Mouse (Mus musculus) kidney, embryonic 14.5 days (tissue): ENCODE measurements at regions not wholly inside any gene's neighbourhood (a gene's known extent, or its start where the extent isn't known, plus 50 kb on each side); places are given as distances from the start of the nearest gene placed in this dataset.

Experiments
- ATAC-seq: fragments of 200-750 bp; cut with Nextera tagmentation; 2 replicates; pipeline ENCODE4 v1.8.0; 2017; ENCODE audit warnings: moderate number of reproducible peaks, mild to moderate bottlenecking, moderate TSS enrichment, moderate library complexity; ENCODE audit not compliant: low FRiP score, low TSS enrichment
- H3K27ac ChIP-seq: fragments of 300-500 bp; sonication (generic); 2 replicates; pipeline ENCODE4 v1.5.1; 2014; ENCODE audit warnings: low read depth, mild to moderate bottlenecking, low read length, moderate library complexity, mixed read lengths
- H3K27me3 ChIP-seq: fragments of 300-500 bp; sonication (generic); 2 replicates; pipeline ENCODE4 v1.6.1; 2014; ENCODE audit warnings: mild to moderate bottlenecking, low read length; ENCODE audit not compliant: control insufficient read depth, insufficient read depth
- H3K36me3 ChIP-seq: fragments of 300-500 bp; sonication (generic); 2 replicates; pipeline ENCODE4 v1.6.1; 2014; ENCODE audit warnings: low read length, mixed read lengths; ENCODE audit not compliant: control insufficient read depth, insufficient read depth
- H3K4me1 ChIP-seq: fragments of 300-500 bp; sonication (generic); 2 replicates; pipeline ENCODE4 v1.6.1; 2014; ENCODE audit warnings: low read length, mixed read lengths; ENCODE audit not compliant: control insufficient read depth, insufficient read depth
- H3K4me2 ChIP-seq: fragments of 300-500 bp; sonication (generic); replicated peaks from 2 replicates; pipeline ENCODE4 v1.6.1; 2014; ENCODE audit warnings: low read depth, mild to moderate bottlenecking, low read length
- H3K4me3 ChIP-seq: fragments of 300-500 bp; sonication (generic); 2 replicates; pipeline ENCODE4 v1.5.1; 2014; ENCODE audit warnings: mild to moderate bottlenecking, low read length
- H3K9ac ChIP-seq: fragments of 300-500 bp; sonication (generic); 2 replicates; pipeline ENCODE4 v1.6.1; 2014; ENCODE audit warnings: low read depth, mild to moderate bottlenecking, low read length, moderate library complexity
- H3K9me3 ChIP-seq: fragments of 300-500 bp; sonication (generic); 2 replicates; pipeline ENCODE4 v1.6.1; 2016; ENCODE audit warnings: low read length; ENCODE audit not compliant: control insufficient read depth
- WGBS: fragments of 180-500 bp; shearing (Covaris S2); extraction: QIAGEN DNeasy Blood & Tissue Kit; methylation state at CpG from one replicate; pipeline ENCODE4 v1.1.7; 2014; 5-methylcytosine and 5-hydroxymethylcytosine counted together

DNA sequence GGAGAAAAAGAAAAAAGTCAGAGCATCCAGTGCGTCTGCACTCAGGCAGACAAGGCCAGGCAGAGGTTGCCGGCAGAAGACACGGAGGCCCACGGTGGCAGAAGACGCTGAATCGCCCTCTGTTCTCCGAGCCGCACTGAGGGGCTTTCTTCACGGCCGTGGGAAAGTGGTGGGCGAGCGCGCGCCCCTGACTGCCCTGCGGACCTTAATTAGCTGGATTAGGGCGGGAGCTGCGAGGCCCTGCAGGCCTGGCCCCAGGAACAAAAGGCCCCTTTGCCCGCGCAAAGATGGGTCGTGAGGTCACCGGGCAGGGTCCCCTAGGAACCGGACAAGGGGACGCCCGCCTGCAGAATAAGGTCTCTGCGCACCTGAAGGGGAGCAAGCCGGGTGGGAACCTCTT lies 120.6 kb downstream of the Zfp36l2 start:
- 64% methylated on average over 26 of the region's 26 CpGs for WGBS
- Histone ChIP-seq H3K27me3 (no peaks in the 10 kb centered on the region), H3K36me3 (no peaks in the 10 kb centered on the region), H3K4me1 (peaks cover 3% of the 10 kb centered on the region; the same call in 1 of the 2 replicates), H3K9me3 (no peaks in the 10 kb centered on the region), H3K27ac (no peak overlapping the region), H3K4me3 (no peak overlapping the region), H3K4me2 (no peak overlapping the region), H3K9ac (no peak overlapping the region)
- no peak for ATAC-seq

DNA sequence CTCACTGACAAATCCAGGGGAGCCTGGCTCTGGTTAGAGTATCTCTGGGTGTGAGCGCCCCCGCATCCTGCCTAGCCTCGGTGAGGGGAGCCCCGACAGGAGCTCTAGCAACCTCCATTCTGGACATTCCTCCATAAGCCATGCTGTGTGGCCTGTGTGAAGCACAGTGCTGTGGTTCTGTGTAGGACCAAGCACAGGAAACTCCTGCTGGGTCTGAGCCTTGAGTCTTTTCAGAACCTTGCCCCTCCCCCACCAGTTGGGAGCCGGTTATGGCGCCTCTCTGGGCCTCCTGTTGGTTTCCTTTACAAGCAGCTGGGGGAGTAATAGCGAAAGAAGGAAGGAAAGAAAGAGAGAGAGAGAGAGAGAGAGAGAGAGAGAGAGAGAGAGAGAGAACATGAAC lies 124.0 kb downstream of the Zfp36l2 start:
- WGBS, result 54% methylated on average over 7 of the region's 7 CpGs
- H3K9ac ChIP-seq, result no peak overlapping the region
- H3K4me3 ChIP-seq, result no peak overlapping the region
- no peak overlapping the region for H3K27ac ChIP-seq
- H3K27me3 ChIP-seq, result no peaks in the 10 kb centered on the region
- no peaks in the 10 kb centered on the region for H3K36me3 ChIP-seq
- H3K9me3 ChIP-seq, result no peaks in the 10 kb centered on the region
- H3K4me2 ChIP-seq, result no peak overlapping the region
- H3K4me1 ChIP-seq, result peaks cover 11% of the 10 kb centered on the region; the same call in 1 of the 2 replicates
- ATAC-seq, result no peak

DNA sequence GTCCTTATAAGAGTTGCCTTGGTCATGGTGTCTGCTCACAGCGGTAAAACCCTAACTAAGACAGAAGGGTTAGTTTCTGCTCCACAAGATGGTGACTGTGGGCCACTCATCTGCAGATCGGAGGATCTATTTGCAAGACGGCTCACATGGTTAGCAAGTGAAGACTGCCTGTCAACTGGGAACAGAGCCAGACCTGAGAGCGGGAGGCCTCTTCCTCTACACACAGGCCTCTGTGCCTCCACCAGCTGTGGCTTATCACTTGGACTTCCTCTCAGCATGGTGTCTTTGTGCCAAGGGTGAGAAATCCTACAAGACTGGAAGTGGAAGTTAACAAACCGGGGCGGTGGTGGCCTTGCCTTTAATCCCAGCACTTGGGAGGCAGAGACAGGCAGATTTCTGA lies 126.1 kb downstream of the Zfp36l2 start:
- Histone ChIP-seq H3K4me1 (peaks cover 14% of the 10 kb centered on the region; the same call in 1 of the 2 replicates), H3K27ac (no peak overlapping the region), H3K27me3 (no peaks in the 10 kb centered on the region), H3K36me3 (no peaks in the 10 kb centered on the region), H3K4me3 (no peak overlapping the region), H3K4me2 (no peak overlapping the region), H3K9me3 (no peaks in the 10 kb centered on the region), H3K9ac (no peak overlapping the region)
- 82% methylated on average over 6 of the region's 6 CpGs for WGBS
- ATAC-seq, result no peak

DNA sequence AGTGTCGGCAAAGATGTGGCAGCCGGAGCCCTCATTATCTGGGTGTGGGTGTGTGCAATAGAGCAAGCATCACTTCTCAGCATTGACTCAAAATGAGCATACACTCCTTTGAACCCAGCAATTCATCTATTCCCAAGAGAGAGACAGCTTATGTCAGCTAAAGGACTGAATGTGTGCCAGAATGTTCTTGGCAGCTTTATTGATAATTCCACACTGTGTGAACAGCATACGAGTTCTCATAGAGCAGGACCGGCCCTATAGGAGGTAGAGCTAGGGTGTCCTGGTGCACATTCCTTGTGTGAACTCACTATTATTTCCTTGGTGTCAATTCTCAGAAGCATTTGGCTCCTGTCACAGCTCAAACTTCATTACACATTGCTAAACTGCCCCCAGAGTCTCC lies 131.3 kb downstream of the Zfp36l2 start:
- H3K4me2 ChIP-seq, result no peak overlapping the region
- no peaks in the 10 kb centered on the region for H3K9me3 ChIP-seq
- H3K4me1 ChIP-seq, result 0 out of 2 replicates have a peak, but pooled peaks cover 10% of the 10 kb centered on the region
- no peaks in the 10 kb centered on the region for H3K36me3 ChIP-seq
- 90% methylated on average over 4 of the region's 4 CpGs for WGBS
- no peak for ATAC-seq
- no peak overlapping the region for H3K9ac ChIP-seq
- H3K4me3 ChIP-seq, result no peak overlapping the region
- no peak overlapping the region for H3K27ac ChIP-seq
- no peaks in the 10 kb centered on the region for H3K27me3 ChIP-seq

DNA sequence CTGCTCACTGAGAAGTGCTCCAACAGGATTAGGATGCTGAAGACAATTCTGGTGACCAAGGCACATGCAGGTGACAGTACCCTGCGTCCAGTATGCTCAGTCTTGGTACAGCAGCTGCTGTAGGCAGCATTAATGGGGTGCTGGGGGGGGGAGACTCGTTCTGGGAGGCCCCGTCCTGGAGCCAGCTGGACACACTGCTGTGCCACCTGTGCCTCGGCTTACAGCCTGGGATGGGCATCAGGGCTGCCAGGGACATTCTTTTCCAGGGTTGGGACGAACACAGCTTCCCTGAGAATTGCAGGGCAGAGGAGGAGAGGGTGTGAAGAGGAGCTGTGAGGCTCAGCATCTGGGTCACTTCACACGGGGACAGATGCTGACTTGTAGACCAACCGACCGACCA lies 135.3 kb downstream of the Zfp36l2 start:
- H3K4me3 ChIP-seq, result no peak overlapping the region
- no peaks in the 10 kb centered on the region for H3K36me3 ChIP-seq
- no peak overlapping the region for H3K4me2 ChIP-seq
- H3K9ac ChIP-seq, result no peak overlapping the region
- no peak for ATAC-seq
- no peak overlapping the region for H3K27ac ChIP-seq
- WGBS, result 81% methylated on average over 8 of the region's 8 CpGs
- peaks cover 3% of the 10 kb centered on the region; the same call in 1 of the 2 replicates for H3K9me3 ChIP-seq
- H3K4me1 ChIP-seq, result peaks cover 5% of the 10 kb centered on the region; the same call in 1 of the 2 replicates
- no peaks in the 10 kb centered on the region for H3K27me3 ChIP-seq

DNA sequence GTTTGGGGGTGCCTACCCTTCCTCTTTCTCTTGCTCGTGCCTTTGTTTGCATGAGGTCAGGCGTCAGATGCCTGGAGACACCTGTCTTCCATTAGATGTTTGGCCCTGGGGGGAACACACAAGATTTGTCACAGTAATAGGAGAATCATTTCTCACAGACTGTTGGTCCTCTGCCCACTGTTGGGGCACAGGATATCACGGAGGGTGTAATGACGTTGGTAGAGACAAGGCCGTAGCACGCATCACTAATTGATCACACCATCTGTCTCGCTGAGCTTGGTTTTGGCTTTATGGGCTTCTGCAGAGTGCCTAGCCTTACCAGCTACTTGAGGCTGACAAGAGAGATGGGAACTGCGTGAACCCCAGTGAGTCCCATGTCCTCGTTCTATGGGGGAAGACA lies 136.5 kb downstream of the Zfp36l2 start:
- Histone ChIP-seq H3K9ac (no peak overlapping the region), H3K27me3 (no peaks in the 10 kb centered on the region), H3K4me1 (peaks cover 3% of the 10 kb centered on the region; the same call in 1 of the 2 replicates), H3K4me2 (no peak overlapping the region), H3K27ac (no peak overlapping the region), H3K4me3 (no peak overlapping the region), H3K9me3 (peaks cover 6% of the 10 kb centered on the region), H3K36me3 (no peaks in the 10 kb centered on the region)
- no peak for ATAC-seq
- WGBS, result 73% methylated on average over 9 of the region's 9 CpGs

DNA sequence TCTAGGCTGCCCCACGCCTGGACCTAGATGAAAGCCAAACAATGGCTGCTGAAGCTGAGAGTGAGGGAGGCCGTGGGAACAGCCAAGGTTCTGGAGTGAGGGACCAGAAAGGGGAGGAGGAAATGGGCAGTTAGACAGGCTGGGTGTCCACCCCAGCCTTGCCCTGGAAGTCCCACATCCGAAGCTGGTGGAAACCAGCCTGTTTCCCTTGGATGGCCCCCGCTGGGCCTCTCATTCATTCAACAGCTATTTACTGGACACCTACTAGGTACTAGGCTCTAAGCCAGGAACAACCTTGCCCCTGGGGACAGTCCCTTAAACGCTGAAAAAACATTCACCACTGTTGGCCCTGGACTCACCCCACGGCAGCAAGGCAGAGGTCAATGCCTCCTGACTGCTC lies 139.2 kb downstream of the Zfp36l2 start:
- Histone ChIP-seq H3K4me1 (peaks cover 18% of the 10 kb centered on the region), H3K27ac (no peak overlapping the region), H3K9ac (no peak overlapping the region), H3K36me3 (no peaks in the 10 kb centered on the region), H3K27me3 (no peaks in the 10 kb centered on the region), H3K4me3 (no peak overlapping the region), H3K4me2 (no peak overlapping the region), H3K9me3 (peaks cover 6% of the 10 kb centered on the region)
- 44% methylated on average over 6 of the region's 6 CpGs for WGBS
- no peak for ATAC-seq

DNA sequence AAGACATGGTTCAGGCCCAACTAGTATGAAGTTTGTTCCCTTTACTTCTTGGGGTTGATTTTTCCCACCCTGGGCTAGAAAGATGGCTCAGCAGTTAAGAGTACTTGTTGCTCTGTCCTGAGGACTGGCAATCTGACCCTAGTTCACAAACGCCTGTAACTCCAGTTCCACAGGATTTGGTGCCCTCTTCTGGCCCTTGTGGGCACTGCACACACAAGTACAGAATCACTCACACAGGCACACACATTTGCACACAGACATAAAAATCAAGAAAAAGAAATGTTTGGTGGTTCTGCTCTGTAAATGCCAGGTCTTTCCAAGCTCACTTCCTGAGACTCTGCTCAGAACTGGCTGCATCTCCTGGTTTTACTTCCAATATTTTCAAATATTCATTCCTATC lies 140.2 kb downstream of the Zfp36l2 start:
- 88% methylated on average over 1 of the region's 1 CpGs for WGBS

DNA sequence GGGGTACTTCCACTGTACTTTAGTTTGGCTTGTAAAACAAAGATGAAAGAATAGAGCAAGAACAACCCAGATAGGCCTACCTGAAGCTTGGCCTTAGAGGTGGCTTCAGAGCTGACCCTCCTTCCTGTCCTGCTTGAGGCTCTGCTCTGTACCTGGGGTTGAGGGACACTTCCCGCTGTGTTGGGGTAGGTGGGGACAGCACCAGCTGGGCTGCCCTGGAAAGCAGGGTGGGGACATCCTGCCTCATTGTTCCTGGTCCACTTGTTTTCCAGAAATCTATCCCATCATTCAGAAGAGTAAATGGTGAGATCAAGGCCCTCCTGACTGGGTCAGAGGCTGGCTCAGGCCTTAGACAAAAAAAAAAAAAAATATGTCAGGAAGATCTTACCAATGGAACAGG lies 141.9 kb downstream of the Zfp36l2 start:
- Histone ChIP-seq H3K9ac (no peak overlapping the region), H3K36me3 (no peaks in the 10 kb centered on the region), H3K4me1 (peaks cover 26% of the 10 kb centered on the region), H3K27ac (no peak overlapping the region), H3K4me2 (no peak overlapping the region), H3K4me3 (no peak overlapping the region), H3K9me3 (peaks cover 8% of the 10 kb centered on the region), H3K27me3 (no peaks in the 10 kb centered on the region)
- WGBS, result 93% methylated on average over 1 of the region's 1 CpGs
- no peak for ATAC-seq

More for the DNA sequence above, 140.2 kb downstream of the Zfp36l2 start:
- H3K9me3 ChIP-seq, result peaks cover 6% of the 10 kb centered on the region
- H3K4me2 ChIP-seq, result no peak overlapping the region
- no peak overlapping the region for H3K9ac ChIP-seq
- no peaks in the 10 kb centered on the region for H3K36me3 ChIP-seq
- no peaks in the 10 kb centered on the region for H3K27me3 ChIP-seq
- no peak for ATAC-seq
- peaks cover 26% of the 10 kb centered on the region for H3K4me1 ChIP-seq
- H3K27ac ChIP-seq, result no peak overlapping the region
- H3K4me3 ChIP-seq, result no peak overlapping the region
